Mouse (Mus musculus) lung, adult 2 months (tissue): ENCODE measurements at regions not wholly inside any gene's neighbourhood (a gene's known extent, or its start where the extent isn't known, plus 50 kb on each side); places are given as distances from the start of the nearest gene placed in this dataset.

Experiments
- DNase-seq: peaks from one replicate; pipeline ENCODE4 v3.0.0; 2022
- H3K4me1 ChIP-seq: fragments of 200-500 bp; 2 replicates; pipeline ENCODE4 v1.6.1; 2011; ENCODE audit warnings: low read length; ENCODE audit not compliant: control insufficient read depth, insufficient read depth
- H3K4me3 ChIP-seq: fragments of 200-500 bp; replicated peaks from 2 replicates; pipeline ENCODE3; 2011; ENCODE audit warnings: low read depth, mild to moderate bottlenecking, control low read depth, low read length; ENCODE audit errors: extremely low read depth
- CTCF ChIP-seq: fragments of 200-500 bp; IDR thresholded peaks from 2 replicates; pipeline ENCODE4 v1.5.1; 2011; ENCODE audit warnings: mild to moderate bottlenecking, low read length, control low read depth; ENCODE audit not compliant: insufficient read depth
- POLR2A ChIP-seq: fragments of 200-500 bp; IDR thresholded peaks from 2 replicates; pipeline ENCODE4 v1.6.1; 2011; ENCODE audit warnings: low read depth, mild to moderate bottlenecking, control low read depth, low read length, borderline replicate concordance; ENCODE audit errors: extremely low read depth
- WGBS: fragments of 180-500 bp; shearing (Covaris S2); methylation state at CpG from one replicate; pipeline ENCODE4 v1.1.7; 2018; 5-methylcytosine and 5-hydroxymethylcytosine counted together

GRCm38 (mm10) chr17:84036056-84036455, 151.7 kb downstream of the Zfp36l2 start:
- no peak for DNase-seq
- TF ChIP-seq CTCF = no peak
- TF ChIP-seq POLR2A = no peak

GRCm38 (mm10) chr17:84034801-84035200, 152.9 kb downstream of the Zfp36l2 start:
- TF ChIP-seq POLR2A (no peak), CTCF (no peak)
- WGBS = 89% methylated on average over 1 of the region's 1 CpGs
- Histone ChIP-seq H3K4me1 (peaks cover 4% of the 10 kb centered on the region; the same call in 1 of the 2 replicates), H3K4me3 (no peak overlapping the region)
- DNase-seq = no peak

More at GRCm38 (mm10) chr17:84036056-84036455, 151.7 kb downstream of the Zfp36l2 start:
- Histone ChIP-seq H3K4me3 (no peak overlapping the region), H3K4me1 (peaks cover 4% of the 10 kb centered on the region; the same call in 1 of the 2 replicates)
- 69% methylated on average over 6 of the region's 6 CpGs for WGBS

GRCm38 (mm10) chr17:84032441-84032840, 155.3 kb downstream of the Zfp36l2 start:
- no peak for DNase-seq
- H3K4me3 ChIP-seq = no peak overlapping the region
- H3K4me1 ChIP-seq = no peaks in the 10 kb centered on the region
- no peak for TF ChIP-seq POLR2A
- TF ChIP-seq CTCF = no peak
- WGBS = 78% methylated on average over 8 of the region's 8 CpGs

GRCm38 (mm10) chr17:84031833-84032232, 155.9 kb downstream of the Zfp36l2 start:
- TF ChIP-seq POLR2A = no peak
- TF ChIP-seq CTCF = no peak
- 76% methylated on average over 4 of the region's 4 CpGs for WGBS
- H3K4me1 ChIP-seq = no peaks in the 10 kb centered on the region
- no peak overlapping the region for H3K4me3 ChIP-seq
- no peak for DNase-seq

GRCm38 (mm10) chr17:84031381-84031780, 156.4 kb downstream of the Zfp36l2 start:
- WGBS = 72% methylated on average over 6 of the region's 6 CpGs

GRCm38 (mm10) chr17:84030699-84031098, 157.0 kb downstream of the Zfp36l2 start:
- no peak for DNase-seq
- H3K4me1 ChIP-seq = no peaks in the 10 kb centered on the region
- no peak for TF ChIP-seq POLR2A
- TF ChIP-seq CTCF = no peak
- WGBS = 82% methylated on average over 5 of the region's 5 CpGs
- H3K4me3 ChIP-seq = no peak overlapping the region

More at GRCm38 (mm10) chr17:84031381-84031780, 156.4 kb downstream of the Zfp36l2 start:
- TF ChIP-seq CTCF (no peak), POLR2A (no peak)
- H3K4me1 ChIP-seq = no peaks in the 10 kb centered on the region
- H3K4me3 ChIP-seq = no peak overlapping the region
- no peak for DNase-seq

GRCm38 (mm10) chr17:84028157-84028970, 159.4 kb downstream of the Zfp36l2 start:
- TF ChIP-seq POLR2A (no peak), CTCF (peak; percentile 81)
- no peak overlapping the region for H3K4me3 ChIP-seq
- DNase-seq = peak; percentile 90
- 23% methylated on average over 27 of the region's 27 CpGs for WGBS
- H3K4me1 ChIP-seq = no peaks in the 10 kb centered on the region

GRCm38 (mm10) chr17:84027275-84027674, 160.5 kb downstream of the Zfp36l2 start:
- 76% methylated on average over 9 of the region's 9 CpGs for WGBS
- Histone ChIP-seq H3K4me3 (no peak overlapping the region), H3K4me1 (no peaks in the 10 kb centered on the region)
- no peak for TF ChIP-seq POLR2A
- TF ChIP-seq CTCF = no peak
- no peak for DNase-seq

GRCm38 (mm10) chr17:84026110-84026509, 161.6 kb downstream of the Zfp36l2 start:
- TF ChIP-seq CTCF (no peak), POLR2A (no peak)
- WGBS = 39% methylated on average over 9 of the region's 9 CpGs
- H3K4me3 ChIP-seq = no peak overlapping the region
- H3K4me1 ChIP-seq = no peaks in the 10 kb centered on the region
- DNase-seq = peak; percentile 46

GRCm38 (mm10) chr17:84022358-84022757, 165.4 kb downstream of the Zfp36l2 start:
- 72% methylated on average over 7 of the region's 7 CpGs for WGBS
- Histone ChIP-seq H3K4me3 (no peak overlapping the region), H3K4me1 (no peaks in the 10 kb centered on the region)
- no peak for DNase-seq
- no peak for TF ChIP-seq POLR2A

- no peak for DNase-seq
- TF ChIP-seq POLR2A (no peak), CTCF (no peak)
- 66% methylated on average over 1 of the region's 1 CpGs for WGBS
These were observed 168.9 kb downstream of the Zfp36l2 start for GRCm38 (mm10) chr17:84018817-84019216.

More at GRCm38 (mm10) chr17:84018817-84019216, 168.9 kb downstream of the Zfp36l2 start:
- Histone ChIP-seq H3K4me1 (no peaks in the 10 kb centered on the region), H3K4me3 (no peak overlapping the region)
